Mouse (Mus musculus): ENCODE results near the gene Gstp3.
"Not testable (repeated sequence)": the region's sequence is repeated elsewhere in the genome, so short reads cannot be mapped to it uniquely, and the experiment has no call there.

GRCm38 (mm10) chr19:4044109-4044508 is 15.3 kb downstream of the Gstp3 start:
- not testable (repeated sequence) for TF ChIP-seq CTCF (IDR thresholded peaks at IDR 0.05; ENCODE audit: borderline replicate concordance, control insufficient read depth, extremely low read depth, insufficient read depth, low read length, poor library complexity); POLR2A (IDR thresholded peaks at IDR 0.05; ENCODE audit: control insufficient read depth, extremely low read depth, insufficient read depth, low read length, poor library complexity)

Data from thymus, adult 2 months (tissue).